Mouse (Mus musculus) adipocyte (in vitro differentiated cells): ENCODE results near the gene Abca8b.
A peak's percentile ranks its signal among the peaks of the same experiment; 100 is the strongest.
"Not testable (repeated sequence)": the region's sequence is repeated elsewhere in the genome, so short reads cannot be mapped to it uniquely, and the experiment has no call there.

ENCODE experiments used
- DNase-seq: peaks from one replicate; pipeline ENCODE4 v3.0.0-alpha.2; 2016; ENCODE audit warnings: low spot score

The Abca8b gene

DNA sequence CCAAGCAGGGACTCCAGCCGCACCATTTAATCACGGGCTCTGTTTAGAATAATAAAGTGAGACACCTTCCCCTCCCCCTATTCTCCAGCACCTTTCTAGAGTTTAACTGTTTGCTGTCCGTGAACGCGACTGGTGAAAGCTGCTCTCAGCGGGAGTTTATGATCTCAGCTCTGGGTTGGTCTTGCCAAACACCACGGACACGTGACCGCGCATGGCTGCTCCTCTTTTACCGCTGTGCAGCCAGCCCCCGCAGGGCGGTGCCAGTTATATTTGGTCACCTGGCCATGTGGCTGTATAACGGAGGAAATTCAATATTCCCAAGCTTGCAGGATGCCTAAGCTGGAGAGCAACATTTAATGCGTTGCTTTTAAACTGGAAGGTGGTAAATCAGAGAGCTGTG is at the start of gene Abca8b:
Gene Abca8b (minus strand): TSS at position 222 of the 400 bp plus-strand sequence.
- DNase-seq, result peak; percentile 73

- DNase-seq, result peak; percentile 81
Measured at GRCm38 (mm10) chr11:110037795-110038194, 42.1 kb upstream of the Abca8b start.

- peak; percentile 58 for DNase-seq
Measured at GRCm38 (mm10) chr11:110028913-110029695, 33.5 kb upstream of the Abca8b start.

DNA sequence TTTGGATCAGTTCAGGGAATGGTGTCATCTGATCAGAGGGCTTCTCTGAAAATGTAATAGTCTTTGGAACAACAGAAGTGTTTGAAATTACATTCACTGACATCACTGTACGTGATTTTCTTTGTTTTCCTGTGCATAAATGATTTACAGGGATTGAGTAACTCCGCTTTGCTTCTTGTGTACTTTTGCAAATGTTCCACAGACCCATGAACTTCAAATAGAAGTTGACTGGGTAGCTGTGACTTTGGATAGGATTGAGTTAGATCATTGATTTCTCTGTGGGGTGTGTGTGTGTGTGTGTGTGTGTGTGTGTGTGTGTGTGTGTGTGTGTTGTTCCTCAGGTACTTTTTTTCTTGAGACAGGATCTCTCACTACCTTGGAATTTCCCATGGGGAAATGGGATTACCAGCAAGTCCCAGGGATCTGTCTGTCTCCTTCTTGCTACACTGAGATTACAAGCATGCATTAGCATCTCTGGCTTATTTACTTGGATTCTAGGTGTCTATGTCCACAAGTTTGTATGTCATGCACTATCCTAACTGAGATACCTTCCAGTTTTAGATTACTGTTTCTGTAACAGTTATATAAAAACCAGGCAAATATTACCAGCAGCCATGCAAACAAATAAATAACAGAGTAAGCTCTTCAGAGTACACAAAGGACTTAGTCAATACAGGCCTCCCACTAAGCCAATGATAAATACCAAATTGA is 15.3 kb upstream of the Abca8b start:
- no peak for DNase-seq

- peak; percentile 46 for DNase-seq
Measured at GRCm38 (mm10) chr11:109995013-109995412, 632 bp downstream of the Abca8b start.

DNA sequence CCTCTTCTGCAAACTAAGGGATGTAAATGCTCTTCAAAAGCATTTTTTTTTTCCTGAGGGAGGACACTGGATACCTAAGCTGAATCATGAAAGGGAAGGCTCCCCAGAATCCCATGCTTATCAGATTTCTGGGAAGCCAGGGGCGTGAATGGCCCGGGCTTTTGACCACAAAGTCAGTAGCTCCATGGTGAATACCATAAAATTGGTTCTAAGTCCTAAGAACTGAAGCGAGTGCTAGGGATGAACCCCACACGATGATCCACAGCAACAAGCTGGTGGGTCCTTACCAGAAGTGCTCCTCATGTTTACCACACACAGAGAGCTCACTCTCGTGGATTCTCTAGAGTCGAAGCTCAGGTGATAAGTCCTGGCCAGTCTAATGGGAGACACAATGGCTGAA is 1.6 kb downstream of the Abca8b start:
- no peak for DNase-seq

DNA sequence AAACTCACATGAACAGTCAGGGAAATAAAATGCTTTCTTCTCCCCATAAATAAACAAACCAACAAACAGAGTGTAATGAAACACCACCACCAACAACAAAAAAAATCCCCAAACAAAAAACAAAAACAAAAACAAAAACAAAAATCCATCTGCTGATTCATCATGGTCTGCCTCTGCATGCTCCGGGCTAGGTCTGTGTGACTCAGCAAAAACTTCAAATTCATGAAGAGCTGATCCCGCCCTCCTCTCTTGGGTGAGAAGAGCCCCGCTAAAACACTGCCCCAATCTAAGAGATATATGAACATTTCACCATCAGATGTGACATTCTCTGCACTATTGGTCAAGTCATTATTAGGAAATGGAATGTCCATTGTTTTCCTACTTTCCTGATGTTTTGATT is 4.4 kb downstream of the Abca8b start:
- peak; percentile 8 for DNase-seq

DNA sequence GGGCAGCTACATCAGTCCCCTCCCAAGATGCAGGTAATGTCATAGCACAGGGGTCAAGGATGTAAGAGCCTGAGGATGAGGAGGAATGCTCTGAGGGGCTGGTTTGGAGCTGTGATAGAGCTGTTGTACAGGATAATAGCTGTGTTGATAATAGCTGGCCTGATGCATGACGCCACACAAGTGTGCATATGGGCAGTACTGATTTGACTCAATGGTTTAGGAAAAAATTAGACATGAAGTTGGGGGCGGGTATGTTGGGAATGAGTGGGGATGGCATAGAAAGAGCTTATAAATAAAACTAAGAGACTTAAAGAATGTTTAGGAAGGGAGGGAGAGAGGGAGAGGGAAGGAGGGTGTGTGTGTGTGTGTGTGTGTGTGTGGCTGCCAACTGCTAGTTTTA is 5.4 kb downstream of the Abca8b start:
- DNase-seq, result no peak

DNA sequence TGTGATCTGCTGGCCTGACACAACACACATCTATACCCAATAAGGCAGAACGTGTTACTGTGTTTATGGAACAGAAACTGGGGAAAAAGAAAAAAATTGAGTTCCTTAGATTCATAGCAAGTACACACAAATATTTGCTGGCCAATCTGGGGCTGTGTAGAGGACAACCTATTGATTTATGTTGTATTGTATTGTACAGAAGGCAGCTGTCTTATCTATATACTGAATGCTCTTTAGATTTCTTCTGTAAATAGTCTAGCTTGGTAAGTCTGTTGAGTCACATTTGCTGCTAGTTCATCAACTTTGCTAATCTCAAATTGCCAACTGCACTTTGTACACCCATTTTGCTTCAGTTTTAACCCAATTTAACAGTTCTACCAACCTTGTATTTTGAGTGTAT is 7.5 kb downstream of the Abca8b start:
- peak; percentile 10 for DNase-seq

DNA sequence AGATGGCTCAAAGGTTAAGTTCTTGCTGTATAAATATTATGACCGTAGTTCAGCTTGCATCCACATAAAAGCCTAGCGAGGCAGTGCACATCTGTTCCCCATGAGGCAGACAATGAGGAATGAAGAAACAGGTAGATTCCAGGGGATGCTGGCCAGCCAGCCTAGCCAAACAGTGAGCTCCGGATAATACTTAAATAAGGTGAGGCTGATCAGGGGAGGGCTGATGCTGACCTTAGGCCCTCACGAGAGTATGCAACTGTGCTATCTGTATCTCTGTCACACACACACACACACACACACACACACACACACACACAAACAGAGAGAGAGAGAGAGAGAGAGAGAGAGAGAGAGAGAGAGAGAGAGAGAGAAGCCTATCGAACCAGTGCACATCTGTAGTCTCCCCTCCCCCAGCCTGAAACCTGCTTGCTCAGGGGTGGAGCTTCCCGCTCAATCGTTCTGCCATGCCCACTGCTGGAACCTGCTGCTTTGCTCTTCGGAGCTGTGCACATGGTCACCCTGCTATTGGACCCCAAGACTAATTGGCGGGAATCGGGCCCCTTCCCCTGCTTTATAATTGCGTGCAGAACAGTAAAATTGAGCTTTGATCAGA is 8.1 kb downstream of the Abca8b start:
- DNase-seq, result not testable (repeated sequence)

GRCm38 (mm10) chr11:109981872-109982271 is 13.8 kb downstream of the Abca8b start:
- DNase-seq, result no peak

DNA sequence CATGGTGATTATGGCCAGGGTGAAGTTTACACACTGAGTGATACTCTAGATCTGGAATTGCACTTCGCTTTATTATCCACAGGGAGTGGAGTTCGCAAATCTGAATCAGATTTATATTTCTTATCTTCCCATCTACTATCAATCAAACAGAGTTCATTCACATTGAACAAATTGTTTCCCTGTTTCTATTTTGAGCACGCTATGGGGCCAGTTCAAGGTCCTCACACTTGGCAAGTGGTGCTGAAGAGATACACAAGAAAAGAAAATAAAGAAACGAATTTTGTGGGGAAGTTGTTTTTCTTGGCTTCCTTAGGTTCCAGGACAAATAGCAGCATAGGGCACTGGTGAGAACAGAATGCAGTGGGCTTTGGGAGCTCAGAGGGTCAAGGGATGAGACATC is 25.1 kb downstream of the Abca8b start:
- DNase-seq, result no peak

DNA sequence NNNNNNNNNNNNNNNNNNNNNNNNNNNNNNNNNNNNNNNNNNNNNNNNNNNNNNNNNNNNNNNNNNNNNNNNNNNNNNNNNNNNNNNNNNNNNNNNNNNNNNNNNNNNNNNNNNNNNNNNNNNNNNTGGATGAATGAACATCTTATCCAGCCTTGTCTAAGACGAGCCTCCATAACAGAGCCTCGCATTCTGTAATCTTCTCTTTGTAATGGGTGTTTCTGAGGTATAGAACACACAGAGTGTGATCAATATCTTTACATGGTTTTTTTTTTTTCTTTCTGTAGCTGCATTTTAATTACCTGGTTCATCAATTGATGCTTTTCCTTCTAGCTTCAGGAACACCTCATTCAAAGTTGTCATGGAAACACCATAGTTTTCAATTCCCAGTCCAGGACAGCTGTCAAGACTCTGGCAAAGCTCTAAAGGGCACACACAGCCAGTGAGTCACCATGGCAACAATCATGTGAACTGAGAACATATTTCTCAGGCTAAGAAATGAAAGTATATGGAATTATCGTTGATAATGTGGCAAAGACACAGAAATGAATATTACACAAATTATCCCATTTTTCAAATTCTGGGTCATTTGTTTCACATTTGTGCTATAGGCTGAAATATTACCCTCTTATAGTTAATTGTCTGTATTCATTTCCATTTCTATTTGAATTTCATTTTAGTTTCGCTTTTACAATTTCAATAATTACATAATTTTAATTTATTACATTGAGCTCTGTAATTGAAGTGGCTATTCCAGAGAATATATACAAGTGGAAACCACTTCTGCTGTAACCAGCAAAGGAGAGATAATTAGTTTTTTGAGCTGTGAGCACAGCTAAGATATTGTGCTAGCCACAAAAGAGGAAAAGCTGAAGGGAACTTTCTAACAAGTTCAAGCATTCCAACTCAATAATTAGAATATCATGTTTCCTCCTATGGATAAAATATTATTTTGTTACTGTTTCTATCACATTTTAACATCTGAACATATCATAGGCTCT is 33.9 kb downstream of the Abca8b start:
- peak; percentile 8 for DNase-seq

DNA sequence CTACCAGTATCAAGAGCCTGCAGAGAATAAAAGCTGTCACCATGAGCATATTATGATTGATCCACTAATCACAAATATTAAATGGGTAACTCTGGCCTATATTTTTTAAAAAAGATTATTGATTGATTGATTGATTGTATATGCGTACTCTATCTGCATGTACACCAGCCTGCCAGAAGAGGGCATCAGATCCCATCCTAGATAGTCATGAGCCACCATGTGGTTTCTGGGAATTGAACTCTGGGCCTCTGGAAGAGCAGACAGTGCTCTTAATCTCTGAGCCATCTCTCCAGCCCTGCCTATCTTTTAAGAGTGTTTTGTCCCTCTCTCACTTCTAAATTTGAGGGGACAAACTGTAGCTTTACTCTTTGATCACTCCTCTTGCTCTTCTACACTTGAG is 40.5 kb downstream of the Abca8b start:
- DNase-seq, result no peak

DNA sequence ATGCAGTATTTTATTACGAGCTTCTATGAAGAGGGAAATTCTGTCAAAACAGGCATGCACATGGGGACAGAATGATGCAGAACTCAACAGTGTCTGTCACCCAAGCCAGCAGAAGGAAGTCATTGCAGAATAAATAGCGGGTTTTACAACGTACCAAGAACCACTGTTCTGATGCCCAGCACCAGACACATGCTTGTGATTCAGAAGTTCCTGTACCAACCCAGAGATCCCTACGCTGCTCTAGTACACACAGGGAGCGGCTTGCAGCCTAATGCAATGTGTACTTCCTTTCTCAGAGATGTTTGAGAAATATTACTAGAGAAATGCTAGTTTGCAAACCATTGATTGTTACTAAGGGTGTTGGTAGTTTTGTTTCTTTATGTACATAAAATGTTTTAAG is 58.7 kb downstream of the Abca8b start:
- DNase-seq, result no peak

DNA sequence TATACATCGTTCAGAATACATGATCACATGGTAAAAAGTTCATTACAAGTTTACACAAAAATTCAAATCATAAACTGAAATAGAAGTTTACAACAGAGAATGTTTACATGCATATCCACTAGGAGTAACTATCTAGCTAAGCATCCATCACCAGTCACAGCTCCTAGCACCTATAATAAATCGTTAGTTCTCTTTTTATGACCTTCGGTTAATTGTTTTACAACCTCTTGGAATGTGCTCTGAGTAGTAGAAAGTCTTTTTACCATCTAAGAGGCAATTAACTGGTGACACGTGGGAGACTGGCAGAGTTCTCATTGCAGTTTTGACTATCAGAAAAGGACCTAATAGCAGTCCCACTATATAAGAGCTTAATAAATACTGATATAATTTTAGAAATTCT is 62.4 kb downstream of the Abca8b start:
- not testable (repeated sequence) for DNase-seq

DNA sequence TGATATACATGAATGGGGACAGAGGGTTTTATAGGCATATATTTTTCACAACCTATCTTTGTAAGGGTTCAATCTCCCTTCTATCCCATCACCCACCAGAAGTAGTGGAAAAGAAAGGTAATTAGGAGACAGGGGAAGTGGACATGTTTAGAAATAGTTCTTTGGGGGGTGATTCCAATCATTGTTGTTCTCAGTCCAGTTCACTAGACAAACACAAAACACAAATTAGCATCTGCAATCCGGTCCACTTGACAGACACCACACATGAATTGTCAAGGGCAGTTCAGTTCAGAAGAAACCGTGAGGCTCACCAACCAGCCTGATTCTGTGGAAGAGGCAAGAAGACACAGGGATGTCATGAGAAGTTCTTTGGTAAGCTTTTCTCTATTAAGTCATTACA is 67.2 kb downstream of the Abca8b start:
- DNase-seq, result no peak

- peak; percentile 73 for DNase-seq
Measured at GRCm38 (mm10) chr11:109926718-109927680, 68.6 kb downstream of the Abca8b start.

DNA sequence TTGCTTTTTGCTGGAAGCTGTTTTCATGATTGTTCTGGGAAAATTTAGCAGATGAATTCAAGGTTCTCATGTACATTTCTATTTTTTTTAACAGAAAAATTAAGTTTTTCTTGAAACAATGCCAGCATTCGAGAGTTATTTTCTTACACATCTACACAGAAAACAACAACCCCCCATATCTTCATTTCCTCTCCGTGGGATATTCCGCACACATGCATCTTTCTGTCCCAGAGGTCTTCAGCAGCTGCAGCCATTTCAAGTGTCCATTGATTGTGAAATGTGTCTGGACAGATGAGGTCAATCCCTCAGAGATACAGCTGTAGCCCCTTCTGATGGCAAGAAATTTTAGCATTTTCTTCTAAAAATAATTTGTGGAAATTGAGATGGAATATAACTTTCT is 73.4 kb downstream of the Abca8b start:
- no peak for DNase-seq

- no peak for DNase-seq
Measured at GRCm38 (mm10) chr11:109919480-109919879, 76.2 kb downstream of the Abca8b start.

DNA sequence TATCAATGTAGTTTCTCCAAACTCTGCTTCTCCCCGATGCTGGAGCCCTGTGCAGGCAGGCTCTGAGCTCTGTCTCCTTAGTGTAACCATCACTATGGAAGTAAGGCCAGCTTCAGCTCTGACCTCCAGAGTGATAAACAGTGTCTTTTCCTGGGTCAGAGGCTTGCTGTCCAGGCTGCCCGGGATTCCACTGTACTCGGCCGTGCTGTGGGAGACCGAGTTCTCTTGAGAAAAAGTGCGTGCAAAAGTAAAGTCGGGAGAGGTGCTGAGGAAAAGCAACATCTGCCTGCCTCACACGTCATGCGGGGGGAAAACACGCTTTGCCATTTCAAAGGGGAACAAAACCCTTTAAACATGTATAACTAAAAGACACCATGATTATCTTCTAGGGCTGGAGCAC is 79.0 kb downstream of the Abca8b start:
- DNase-seq, result no peak
